Mouse (Mus musculus): ENCODE measurements around the gene Notch1. TPM values are rescaled to one million over a fixed set of nuclear protein-coding genes. Genes with fewer than 3 reads are reported as not detected.
A peak's percentile ranks its signal among the peaks of the same experiment; 100 is the strongest.

The Notch1 gene
- polyA plus RNA-seq, 1 experiment, result 16.3 TPM

- Histone ChIP-seq H3K4me3 (no peak overlapping the region), H3K4me2 (ENCODE audit: low read depth) (peak overlapping the region; percentile 63), H3K27me3 (ENCODE audit: control insufficient read depth, insufficient read depth, insufficient read length) (no peaks in the 10 kb centered on the region), H3K36me3 (ENCODE audit: control insufficient read depth, insufficient read depth) (no peaks in the 10 kb centered on the region), H3ac (ENCODE audit: control insufficient read depth, insufficient read length) (no peak overlapping the region), H3K79me2 (ENCODE audit: control insufficient read depth, insufficient read depth) (no peaks in the 10 kb centered on the region)
- TF ChIP-seq MYOG (IDR thresholded peaks at IDR 0.05; ENCODE audit: control insufficient read depth in 1 of 3, insufficient read depth in 1 of 3, insufficient read length in 2 of 3, low read depth in 2 of 3) (peak in 2 of 3 experiments; percentile 25 to 88), TCF3 (IDR thresholded peaks at IDR 0.05; ENCODE audit: insufficient read length, low read depth) (peak; percentile 39), E2F4 (IDR thresholded peaks at IDR 0.05; ENCODE audit: insufficient read depth) (no peak), CEBPB (IDR thresholded peaks at IDR 0.05; ENCODE audit: insufficient read depth, poor library complexity, severe bottlenecking) (no peak), POLR2A (IDR thresholded peaks at IDR 0.05; ENCODE audit: insufficient read length, low read depth) (no peak), POLR2AphosphoS2 (IDR thresholded peaks at IDR 0.05; ENCODE audit: insufficient read length, low read depth) (no peak), REST (IDR thresholded peaks at IDR 0.05; ENCODE audit: insufficient read depth, insufficient read length) (no peak), USF1 (IDR thresholded peaks at IDR 0.05; ENCODE audit: low read depth) (no peak), TCF12 (IDR thresholded peaks at IDR 0.05; ENCODE audit: insufficient read depth, poor library complexity, severe bottlenecking) (peak; percentile 3), MYOD1 (IDR thresholded peaks at IDR 0.05; ENCODE audit: control insufficient read depth in 1 of 3, insufficient read length in 2 of 3, low read depth in 2 of 3) (peak in 2 of 3 experiments; percentile 55 to 76), MAX (IDR thresholded peaks at IDR 0.05; ENCODE audit: low read depth) (no peak), SRF (IDR thresholded peaks at IDR 0.05; ENCODE audit: control insufficient read depth, insufficient read length, low read depth) (no peak)
Measured at GRCm38 (mm10) chr2:26543155-26543554, 26.7 kb upstream of the Notch1 start.

DNA sequence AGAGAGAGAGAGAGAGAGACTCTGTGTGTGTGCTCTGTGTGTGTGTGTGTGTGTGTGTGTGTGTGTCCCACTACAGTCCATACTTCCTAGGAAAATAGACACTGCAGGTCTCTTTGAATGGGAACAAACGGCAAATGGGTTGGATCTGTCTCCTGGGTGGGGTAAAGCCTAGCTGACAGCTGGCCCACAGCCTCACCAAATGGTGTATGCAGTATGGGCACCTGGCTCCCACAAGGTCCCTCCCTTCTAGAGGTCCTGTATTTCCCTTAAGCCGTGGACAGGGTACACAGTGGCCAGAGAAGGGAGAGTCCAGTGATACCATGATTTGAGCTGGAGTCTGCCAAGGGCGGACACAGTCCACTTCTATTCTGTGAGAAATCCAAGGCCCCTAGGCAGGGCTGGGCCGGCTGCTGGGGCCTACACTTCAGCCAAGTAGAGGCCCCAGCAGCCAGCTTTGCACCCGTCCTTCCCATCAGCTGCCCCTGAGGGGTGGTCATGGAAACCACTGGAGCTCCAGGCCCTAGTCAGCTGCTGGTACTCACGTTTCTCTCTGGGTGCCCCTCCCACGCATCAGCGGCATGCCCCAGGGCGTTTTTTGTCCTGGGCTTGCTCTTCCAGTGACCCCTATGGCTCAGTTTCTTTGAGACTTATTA is 24.9 kb upstream of the Notch1 start:
- H3K4me3 ChIP-seq, result no peak overlapping the region
- H3K27me3 ChIP-seq (ENCODE audit: control insufficient read depth, insufficient read depth, insufficient read length), result no peaks in the 10 kb centered on the region
- H3ac ChIP-seq (ENCODE audit: control insufficient read depth, insufficient read length), result no peak overlapping the region
- no peaks in the 10 kb centered on the region for H3K36me3 ChIP-seq (ENCODE audit: control insufficient read depth, insufficient read depth)
- no peaks in the 10 kb centered on the region for H3K79me2 ChIP-seq (ENCODE audit: control insufficient read depth, insufficient read depth)
- TF ChIP-seq CEBPB (IDR thresholded peaks at IDR 0.05; ENCODE audit: insufficient read depth, poor library complexity, severe bottlenecking) (no peak), E2F4 (IDR thresholded peaks at IDR 0.05; ENCODE audit: insufficient read depth) (no peak), POLR2AphosphoS2 (IDR thresholded peaks at IDR 0.05; ENCODE audit: insufficient read length, low read depth) (no peak), MYOG (IDR thresholded peaks at IDR 0.05; ENCODE audit: control insufficient read depth in 1 of 3, insufficient read depth in 1 of 3, insufficient read length in 2 of 3, low read depth in 2 of 3) (peak in 2 of 3 experiments; percentile 79 to 90), MYOD1 (IDR thresholded peaks at IDR 0.05; ENCODE audit: control insufficient read depth in 1 of 3, insufficient read length in 2 of 3, low read depth in 2 of 3) (peak in 2 of 3 experiments; percentile 83), MAX (IDR thresholded peaks at IDR 0.05; ENCODE audit: low read depth) (no peak)
- H3K4me2 ChIP-seq (ENCODE audit: low read depth), result peak overlapping the region; percentile 5

DNA sequence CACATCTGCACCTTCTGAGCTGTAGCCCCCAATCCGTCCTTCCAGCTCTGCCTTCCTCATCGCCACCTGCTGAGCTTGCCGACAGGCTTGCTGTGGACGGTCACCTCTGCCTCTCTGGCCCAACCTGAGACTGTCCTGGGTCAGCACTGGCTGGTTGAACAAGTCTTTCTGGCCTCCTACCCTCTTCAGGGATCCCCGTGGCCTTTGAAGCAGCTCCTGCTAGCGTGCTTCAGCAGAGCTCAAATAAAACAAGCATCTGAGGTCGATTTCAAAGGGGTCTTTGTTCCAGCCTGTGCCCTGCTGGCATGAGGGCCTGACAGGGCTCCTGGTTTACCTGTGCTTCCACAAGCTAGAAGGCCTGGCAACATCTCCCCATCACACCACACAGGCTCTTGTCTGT is 24.3 kb upstream of the Notch1 start:
- no peak overlapping the region for H3ac ChIP-seq (ENCODE audit: control insufficient read depth, insufficient read length)
- peak overlapping the region; percentile 5 for H3K4me2 ChIP-seq (ENCODE audit: low read depth)
- no peaks in the 10 kb centered on the region for H3K27me3 ChIP-seq (ENCODE audit: control insufficient read depth, insufficient read depth, insufficient read length)
- no peaks in the 10 kb centered on the region for H3K79me2 ChIP-seq (ENCODE audit: control insufficient read depth, insufficient read depth)
- H3K36me3 ChIP-seq (ENCODE audit: control insufficient read depth, insufficient read depth), result no peaks in the 10 kb centered on the region
- TF ChIP-seq MYOG (IDR thresholded peaks at IDR 0.05; ENCODE audit: control insufficient read depth in 1 of 3, insufficient read depth in 1 of 3, insufficient read length in 2 of 3, low read depth in 2 of 3) (peak in 1 of 3 experiments; percentile 16), REST (IDR thresholded peaks at IDR 0.05; ENCODE audit: insufficient read depth, insufficient read length) (no peak)
- no peak overlapping the region for H3K4me3 ChIP-seq

- no peak for TF ChIP-seq MYOG (IDR thresholded peaks at IDR 0.05; ENCODE audit: control insufficient read depth in 1 of 3, insufficient read depth in 1 of 3, insufficient read length in 2 of 3, low read depth in 2 of 3)
- TF ChIP-seq POLR2A (IDR thresholded peaks at IDR 0.05; ENCODE audit: insufficient read length, low read depth), result no peak
- no peak for TF ChIP-seq SRF (IDR thresholded peaks at IDR 0.05; ENCODE audit: control insufficient read depth, insufficient read length, low read depth)
- no peak for TF ChIP-seq USF1 (IDR thresholded peaks at IDR 0.05; ENCODE audit: low read depth)
- no peak for TF ChIP-seq MYOD1 (IDR thresholded peaks at IDR 0.05; ENCODE audit: control insufficient read depth in 1 of 3, insufficient read length in 2 of 3, low read depth in 2 of 3)
- no peak for TF ChIP-seq REST (IDR thresholded peaks at IDR 0.05; ENCODE audit: insufficient read depth, insufficient read length)
- TF ChIP-seq TCF12 (IDR thresholded peaks at IDR 0.05; ENCODE audit: insufficient read depth, poor library complexity, severe bottlenecking), result no peak
- no peak for TF ChIP-seq MAX (IDR thresholded peaks at IDR 0.05; ENCODE audit: low read depth)
- no peak for TF ChIP-seq POLR2AphosphoS2 (IDR thresholded peaks at IDR 0.05; ENCODE audit: insufficient read length, low read depth)
- no peak for TF ChIP-seq TCF3 (IDR thresholded peaks at IDR 0.05; ENCODE audit: insufficient read length, low read depth)
- no peak for TF ChIP-seq CEBPB (IDR thresholded peaks at IDR 0.05; ENCODE audit: insufficient read depth, poor library complexity, severe bottlenecking)
- TF ChIP-seq E2F4 (IDR thresholded peaks at IDR 0.05; ENCODE audit: insufficient read depth), result no peak
- no peaks in the 10 kb centered on the region for H3K27me3 ChIP-seq (ENCODE audit: control insufficient read depth, insufficient read depth, insufficient read length)
- no peaks in the 10 kb centered on the region for H3K79me2 ChIP-seq (ENCODE audit: control insufficient read depth, insufficient read depth)
- no peak overlapping the region for H3ac ChIP-seq (ENCODE audit: control insufficient read depth, insufficient read length)
- no peak overlapping the region for H3K4me2 ChIP-seq (ENCODE audit: low read depth)
- no peak overlapping the region for H3K4me3 ChIP-seq
- no peaks in the 10 kb centered on the region for H3K36me3 ChIP-seq (ENCODE audit: control insufficient read depth, insufficient read depth)
Measured at GRCm38 (mm10) chr2:26539516-26539915, 23.1 kb upstream of the Notch1 start.

- H3K79me2 ChIP-seq (ENCODE audit: control insufficient read depth, insufficient read depth), result no peaks in the 10 kb centered on the region
- H3K4me2 ChIP-seq (ENCODE audit: low read depth), result no peak overlapping the region
- TF ChIP-seq USF1 (IDR thresholded peaks at IDR 0.05; ENCODE audit: low read depth) (no peak), E2F4 (IDR thresholded peaks at IDR 0.05; ENCODE audit: insufficient read depth) (no peak), POLR2A (IDR thresholded peaks at IDR 0.05; ENCODE audit: insufficient read length, low read depth) (no peak), TCF12 (IDR thresholded peaks at IDR 0.05; ENCODE audit: insufficient read depth, poor library complexity, severe bottlenecking) (no peak), POLR2AphosphoS2 (IDR thresholded peaks at IDR 0.05; ENCODE audit: insufficient read length, low read depth) (no peak), CEBPB (IDR thresholded peaks at IDR 0.05; ENCODE audit: insufficient read depth, poor library complexity, severe bottlenecking) (no peak), REST (IDR thresholded peaks at IDR 0.05; ENCODE audit: insufficient read depth, insufficient read length) (no peak), MYOD1 (IDR thresholded peaks at IDR 0.05; ENCODE audit: control insufficient read depth in 1 of 3, insufficient read length in 2 of 3, low read depth in 2 of 3) (no peak), MAX (IDR thresholded peaks at IDR 0.05; ENCODE audit: low read depth) (no peak), SRF (IDR thresholded peaks at IDR 0.05; ENCODE audit: control insufficient read depth, insufficient read length, low read depth) (no peak), TCF3 (IDR thresholded peaks at IDR 0.05; ENCODE audit: insufficient read length, low read depth) (no peak), MYOG (IDR thresholded peaks at IDR 0.05; ENCODE audit: control insufficient read depth in 1 of 3, insufficient read depth in 1 of 3, insufficient read length in 2 of 3, low read depth in 2 of 3) (no peak)
- no peaks in the 10 kb centered on the region for H3K27me3 ChIP-seq (ENCODE audit: control insufficient read depth, insufficient read depth, insufficient read length)
- H3K4me3 ChIP-seq, result no peak overlapping the region
- no peak overlapping the region for H3ac ChIP-seq (ENCODE audit: control insufficient read depth, insufficient read length)
- H3K36me3 ChIP-seq (ENCODE audit: control insufficient read depth, insufficient read depth), result no peaks in the 10 kb centered on the region
Measured at GRCm38 (mm10) chr2:26535517-26536045, 19.1 kb upstream of the Notch1 start.
